Mouse (Mus musculus): ENCODE data around the gene Prr12. TPM values are rescaled to one million over a fixed set of nuclear protein-coding genes. Genes with fewer than 3 reads are reported as not detected.

The Prr12 gene
- total RNA-seq, 4 experiments from 2014 or later = 64.6 to 86.8 (median 70.0) TPM

DNA sequence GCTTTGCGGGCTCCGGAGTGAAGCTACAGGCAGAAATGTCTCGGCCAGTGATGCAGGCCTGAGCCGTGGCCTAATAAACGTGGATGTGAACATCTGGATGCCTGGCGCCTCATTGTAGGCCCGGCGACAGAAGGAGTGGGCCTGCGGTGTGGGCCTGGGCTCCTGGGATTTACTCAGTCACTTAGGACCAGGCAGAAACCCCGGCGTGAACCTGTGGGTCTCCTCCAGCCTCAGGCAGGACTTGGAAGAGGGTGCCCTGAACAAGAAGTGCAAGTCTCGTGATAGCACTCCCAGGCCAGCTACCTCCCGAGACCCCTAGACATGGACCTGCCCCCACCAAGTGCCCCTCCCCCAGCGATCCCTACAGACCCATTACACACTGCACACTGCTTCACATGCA lies 24.6 kb upstream of the Prr12 start:
- DNase-seq = no peak

DNA sequence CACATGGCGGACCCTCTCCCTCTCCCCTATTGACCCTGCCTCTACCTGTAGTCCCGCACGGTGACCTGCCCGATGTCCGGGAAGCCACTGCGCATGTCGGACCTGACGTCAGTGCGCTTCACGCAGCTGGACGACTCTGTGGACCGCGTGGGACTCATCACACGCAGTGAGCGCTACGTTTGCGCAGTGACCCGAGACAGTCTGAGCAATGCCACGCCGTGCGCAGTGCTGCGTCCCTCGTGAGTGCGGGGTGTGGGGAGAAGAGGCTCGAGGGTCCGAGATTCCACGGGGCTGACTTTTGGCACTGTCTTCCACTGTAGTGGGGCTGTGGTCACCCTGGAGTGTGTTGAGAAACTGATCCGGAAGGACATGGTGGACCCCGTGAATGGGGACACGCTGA lies 23.8 kb upstream of the Prr12 start:
- no peak for DNase-seq

DNA sequence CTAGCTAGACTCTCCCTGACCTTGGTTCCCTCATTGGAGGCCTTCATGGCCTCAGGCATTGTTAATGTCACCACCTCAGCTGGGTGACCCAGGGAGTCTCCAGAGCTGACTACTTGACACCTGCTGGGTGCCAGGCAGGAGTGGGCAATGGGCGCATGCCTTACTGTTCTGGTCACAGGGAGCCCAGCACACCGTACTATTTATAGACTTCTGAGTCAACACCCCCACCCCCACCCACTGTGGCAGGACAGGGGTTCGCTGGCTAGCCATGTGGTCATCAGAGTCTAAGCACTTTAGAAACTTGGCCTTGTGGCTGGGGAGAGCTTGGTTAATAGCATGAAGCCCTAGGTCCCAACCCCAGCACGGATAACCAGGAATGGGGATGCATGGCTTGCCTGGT lies 22.7 kb upstream of the Prr12 start:
- no peak for DNase-seq

DNA sequence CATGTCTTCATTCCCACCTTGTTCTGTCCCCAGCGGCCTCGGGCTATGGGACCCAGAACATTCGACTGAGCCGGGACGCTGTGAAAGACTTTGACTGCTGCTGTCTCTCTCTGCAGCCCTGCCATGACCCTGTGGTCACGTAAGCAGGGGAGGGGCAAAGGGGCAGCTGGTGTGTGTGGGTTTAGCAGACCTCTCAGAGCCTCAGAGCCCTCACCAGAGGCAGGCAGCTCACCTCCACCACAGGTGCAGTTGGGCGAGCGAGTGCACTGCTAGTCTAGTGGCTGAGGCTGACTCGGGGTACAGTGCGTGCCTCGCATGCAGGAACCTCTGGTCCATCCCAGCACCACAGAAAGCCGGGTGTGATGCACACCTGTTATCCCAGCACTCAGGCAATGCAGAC lies 21.3 kb upstream of the Prr12 start:
- DNase-seq = no peak

DNA sequence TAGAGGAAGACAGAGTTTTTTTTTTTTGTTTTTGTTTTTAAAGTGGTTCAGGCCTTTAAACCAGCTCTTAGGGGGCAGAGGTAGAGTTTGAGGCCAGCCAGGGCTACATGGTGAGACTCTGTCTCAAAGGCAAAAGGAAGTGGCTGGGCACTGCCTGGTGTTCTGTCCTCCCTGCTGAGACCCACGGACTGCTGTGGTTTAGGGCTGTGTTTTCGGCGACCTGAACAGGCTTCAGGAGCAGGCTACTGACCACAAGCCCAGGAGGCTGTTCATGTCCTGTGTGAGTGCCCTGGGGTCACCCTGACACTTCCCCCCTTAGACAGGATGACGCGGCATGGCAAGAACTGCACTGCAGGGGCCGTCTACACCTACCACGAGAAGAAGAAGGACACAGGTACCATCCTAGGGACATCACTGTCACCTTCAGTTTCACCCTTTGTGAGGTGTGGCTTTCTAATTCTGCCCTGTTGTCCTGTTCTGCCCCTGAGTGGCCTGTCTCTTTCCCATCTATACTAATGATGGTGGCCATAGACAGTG lies 20.6 kb upstream of the Prr12 start:
- no peak for DNase-seq

DNA sequence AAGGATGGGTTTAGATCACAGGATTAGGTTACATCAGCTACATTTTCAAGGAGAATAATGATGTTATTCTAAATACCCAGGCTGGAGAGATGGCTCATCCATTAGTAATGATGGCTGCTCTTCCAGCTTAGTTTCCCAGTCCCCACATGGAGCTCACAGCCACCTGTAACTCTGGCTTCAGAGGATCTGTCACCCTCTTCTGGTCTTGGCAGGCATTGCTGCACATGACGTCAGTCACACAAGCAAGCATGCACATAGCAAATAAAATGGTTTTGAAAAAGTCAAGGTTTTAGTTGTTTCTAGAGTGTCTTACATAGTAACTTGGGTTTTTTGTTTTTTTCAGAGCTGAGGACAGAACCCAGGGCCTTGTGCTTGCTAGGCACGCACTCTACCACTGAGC lies 19.5 kb upstream of the Prr12 start:
- DNase-seq = no peak

DNA sequence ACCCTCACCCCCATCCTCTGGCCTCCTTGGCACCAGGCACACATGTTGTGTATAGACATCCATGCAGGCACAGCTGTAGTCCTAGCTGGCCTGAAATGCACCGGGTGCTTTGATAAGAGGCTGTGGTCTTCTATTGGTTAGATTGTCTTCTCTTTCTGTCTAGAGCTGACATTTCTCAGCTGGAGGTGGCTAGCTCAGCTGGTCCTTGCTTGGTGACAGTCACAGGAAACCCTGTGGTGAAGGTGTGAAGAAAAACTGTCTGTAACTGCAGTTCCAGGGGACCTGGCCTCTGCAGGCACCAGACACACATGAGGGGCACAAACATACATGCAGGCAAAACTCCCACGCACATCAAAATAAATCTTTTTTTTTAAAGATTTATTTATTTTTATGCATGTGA lies 17.0 kb upstream of the Prr12 start:
- no peak for DNase-seq

DNA sequence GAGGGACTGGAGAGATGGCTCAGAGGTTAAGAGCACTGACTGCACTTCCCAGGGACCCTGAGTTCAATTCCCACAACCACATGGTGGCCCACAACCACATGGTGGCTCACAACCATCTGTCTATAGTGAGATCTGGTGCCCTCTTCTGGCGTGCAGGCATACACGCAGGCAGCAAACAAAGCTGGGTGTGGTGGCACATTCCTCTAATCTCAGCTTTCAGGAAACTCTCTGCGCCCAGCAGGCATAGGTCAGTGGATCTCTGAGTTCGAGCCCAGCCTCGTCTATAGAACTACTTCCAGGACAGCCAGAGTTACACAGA lies 15.3 kb upstream of the Prr12 start:
- no peak for DNase-seq

DNA sequence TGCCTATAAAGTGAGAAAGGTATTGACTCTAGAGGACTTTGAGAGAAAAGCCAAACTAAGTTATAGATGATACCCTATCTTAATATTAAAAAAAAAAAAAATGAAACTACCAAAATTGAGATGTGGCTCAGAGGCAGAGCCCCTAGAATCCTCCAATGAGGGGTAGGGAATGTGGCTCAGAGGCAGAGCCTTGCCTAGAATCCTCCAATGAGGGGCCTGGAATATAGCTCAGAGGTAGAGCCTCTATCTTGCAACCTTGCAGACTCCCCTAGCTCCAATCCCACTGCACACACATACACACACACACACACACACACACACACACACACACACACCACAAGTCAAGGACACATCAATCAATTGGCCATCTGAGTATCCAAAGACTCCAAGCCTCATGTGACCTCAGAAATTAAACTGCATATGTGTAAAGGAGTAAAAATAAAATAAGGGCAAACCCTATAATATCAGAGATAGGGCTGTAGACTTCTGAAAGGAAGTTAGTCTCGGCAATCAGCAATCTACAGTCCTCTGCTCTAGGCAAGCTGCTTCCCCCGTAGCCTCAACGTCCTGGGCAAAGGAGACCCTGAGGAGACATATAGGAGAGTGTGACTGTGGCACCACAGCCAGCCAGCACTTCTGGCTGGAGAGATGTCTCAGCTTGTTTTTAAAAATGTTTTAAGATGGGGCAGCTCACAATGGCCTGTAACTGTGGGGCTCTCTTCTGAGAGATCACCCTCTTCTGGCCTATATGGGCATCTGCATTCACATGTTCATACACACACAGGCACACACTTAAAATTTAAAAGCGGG lies 14.7 kb upstream of the Prr12 start:
- no peak for DNase-seq

DNA sequence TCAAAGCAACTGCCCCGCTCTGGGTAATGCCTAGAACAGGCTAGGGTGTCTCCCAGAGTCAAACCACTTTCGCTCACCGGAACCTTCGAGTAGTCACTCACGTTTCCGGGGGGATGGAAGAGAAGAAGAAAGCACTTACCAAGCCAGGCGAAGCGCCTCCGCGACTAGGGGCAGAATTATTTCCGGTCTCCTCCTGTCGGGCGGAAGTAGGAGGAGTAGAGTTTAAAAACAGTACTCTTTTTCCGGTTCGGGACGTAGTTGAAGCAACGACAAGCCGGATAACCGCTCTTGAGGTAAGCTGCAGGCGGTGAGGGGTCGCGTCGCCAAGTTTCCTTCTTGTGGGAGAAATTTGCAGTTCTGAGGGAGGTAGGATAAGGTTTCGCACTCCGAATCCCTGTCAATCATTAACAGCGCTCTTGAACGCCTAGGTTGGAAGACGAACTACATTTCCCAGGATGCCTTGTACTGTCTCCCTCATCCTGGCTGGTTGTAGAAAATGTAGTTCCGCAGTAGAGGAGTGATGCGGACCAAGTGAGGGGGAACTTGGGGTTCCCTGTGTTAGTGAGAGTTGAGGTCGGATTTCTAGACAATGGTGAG lies 9.7 kb upstream of the Prr12 start, which contains the start of the genes Nosip and Prrg2:
Gene Nosip, plus strand, starts transcription at position 191 of the 597 bp plus-strand sequence.
Gene Prrg2, minus strand, starts transcription at position 439 of the 597 bp plus-strand sequence.
- DNase-seq = peak; percentile 94

DNA sequence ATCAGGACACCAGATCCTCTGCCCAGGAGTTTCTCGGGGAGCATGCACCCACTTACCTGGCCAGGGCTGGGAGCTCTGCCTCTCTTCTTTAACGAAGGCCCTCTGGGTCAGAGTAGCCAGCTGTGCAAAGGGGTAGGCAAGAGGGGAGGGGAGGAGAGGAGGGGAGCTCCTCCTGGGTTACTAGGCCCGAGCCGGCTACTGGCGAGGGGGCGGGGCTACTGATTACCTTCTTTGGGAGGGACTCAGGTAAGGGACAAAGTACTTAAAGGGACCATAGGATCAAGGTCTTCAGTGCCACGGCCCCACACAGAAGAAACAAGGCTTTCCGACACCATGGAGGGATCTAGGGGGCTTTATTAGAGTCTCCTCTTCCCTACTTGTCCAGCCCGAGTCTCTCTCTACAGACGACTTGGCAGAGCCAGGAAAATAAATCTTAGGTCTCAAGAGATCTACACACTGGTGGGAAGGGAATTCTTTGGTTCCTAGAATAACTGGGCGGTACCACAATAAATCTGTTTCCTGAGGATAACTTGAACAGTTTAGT lies 8.9 kb upstream of the Prr12 start:
- DNase-seq = no peak

DNA sequence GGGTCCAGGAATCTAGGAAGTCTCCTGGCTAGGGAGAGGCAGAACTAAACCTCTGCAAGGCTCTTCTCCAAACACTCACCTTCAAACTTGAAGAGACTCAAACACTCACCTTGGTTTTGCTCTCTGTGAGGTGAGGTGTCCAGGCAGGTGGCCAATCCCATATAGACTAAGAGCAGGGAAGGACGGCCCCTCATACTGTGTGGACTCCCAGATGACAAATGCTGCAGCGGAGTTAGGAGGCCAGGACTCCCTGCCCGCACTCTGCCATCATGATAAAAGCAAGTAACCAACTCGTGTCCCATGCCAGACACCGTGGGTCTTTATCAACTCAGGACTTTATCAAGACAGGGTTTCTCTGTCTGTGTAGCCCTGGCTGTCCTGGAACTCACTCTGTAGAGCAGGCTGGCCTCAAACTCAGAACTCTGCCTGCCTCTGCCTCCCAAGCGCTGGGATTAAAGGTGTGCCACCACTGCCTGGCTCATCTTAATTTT lies 8.0 kb upstream of the Prr12 start:
- no peak for DNase-seq

DNA sequence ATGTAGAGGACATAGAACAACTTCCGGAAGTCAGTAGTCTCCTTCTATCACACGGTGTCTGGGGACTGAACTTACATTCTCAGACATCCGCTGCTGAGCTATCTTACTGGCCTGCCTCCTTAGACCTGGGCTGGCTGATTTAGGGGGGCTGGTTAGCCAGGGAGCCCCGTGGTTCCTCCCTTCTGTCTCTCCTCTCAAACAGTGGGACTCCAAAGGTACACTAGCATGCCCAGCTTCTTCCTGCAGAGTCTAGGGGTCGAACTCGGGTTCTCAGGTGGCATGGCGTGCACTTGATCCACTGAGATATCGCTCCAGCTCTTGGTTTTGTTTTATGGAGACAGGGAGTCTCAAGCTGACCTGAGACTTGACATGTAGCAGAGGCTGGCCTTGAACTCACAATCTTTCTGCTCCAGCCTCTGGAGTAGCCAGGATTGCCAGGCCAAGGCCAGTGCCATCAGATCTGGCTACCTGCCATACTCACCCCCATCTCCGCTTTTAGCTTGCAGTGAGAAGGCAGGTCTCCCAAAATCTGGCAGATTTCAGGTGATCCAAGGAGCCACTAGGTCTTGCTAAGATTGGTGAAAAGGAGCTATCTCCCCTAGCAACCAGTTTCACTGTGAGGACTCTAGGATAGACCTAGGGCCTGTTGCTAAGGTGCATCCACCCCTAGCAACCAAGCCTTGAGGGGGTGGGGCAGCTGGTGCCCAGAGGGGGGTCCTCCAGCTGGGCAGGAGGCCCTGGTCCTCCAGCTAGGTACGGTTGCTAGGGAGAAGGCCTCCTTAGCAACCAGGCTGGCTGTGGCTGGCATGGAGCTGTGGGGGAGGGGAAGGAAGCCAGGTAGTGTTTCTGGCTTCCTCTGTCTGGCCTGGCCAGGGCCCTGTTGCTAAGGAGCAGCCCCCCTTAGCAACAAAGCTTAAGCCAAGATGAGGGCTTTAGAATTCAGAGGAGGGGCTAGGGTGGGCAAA lies 6.2 kb upstream of the Prr12 start:
- no peak for DNase-seq

DNA sequence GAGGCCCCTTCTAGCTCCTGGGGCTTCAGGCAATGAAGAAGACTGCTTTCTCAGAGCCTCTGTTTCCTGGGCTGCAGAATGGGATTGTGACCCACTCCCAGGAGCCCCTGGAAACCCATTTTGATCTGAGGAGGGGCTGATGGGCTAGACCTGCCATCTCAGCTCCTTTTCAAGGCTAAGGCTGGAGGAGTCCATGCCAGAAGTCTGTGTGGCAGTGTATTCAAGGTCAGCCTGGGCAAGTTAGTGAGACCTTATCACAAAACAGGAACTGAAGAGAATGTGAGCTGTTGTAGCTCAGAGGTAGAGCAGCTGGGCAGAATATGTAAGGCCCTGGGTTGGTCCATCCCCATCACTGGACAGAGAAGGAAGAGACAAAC lies 4.3 kb upstream of the Prr12 start:
- no peak for DNase-seq

DNA sequence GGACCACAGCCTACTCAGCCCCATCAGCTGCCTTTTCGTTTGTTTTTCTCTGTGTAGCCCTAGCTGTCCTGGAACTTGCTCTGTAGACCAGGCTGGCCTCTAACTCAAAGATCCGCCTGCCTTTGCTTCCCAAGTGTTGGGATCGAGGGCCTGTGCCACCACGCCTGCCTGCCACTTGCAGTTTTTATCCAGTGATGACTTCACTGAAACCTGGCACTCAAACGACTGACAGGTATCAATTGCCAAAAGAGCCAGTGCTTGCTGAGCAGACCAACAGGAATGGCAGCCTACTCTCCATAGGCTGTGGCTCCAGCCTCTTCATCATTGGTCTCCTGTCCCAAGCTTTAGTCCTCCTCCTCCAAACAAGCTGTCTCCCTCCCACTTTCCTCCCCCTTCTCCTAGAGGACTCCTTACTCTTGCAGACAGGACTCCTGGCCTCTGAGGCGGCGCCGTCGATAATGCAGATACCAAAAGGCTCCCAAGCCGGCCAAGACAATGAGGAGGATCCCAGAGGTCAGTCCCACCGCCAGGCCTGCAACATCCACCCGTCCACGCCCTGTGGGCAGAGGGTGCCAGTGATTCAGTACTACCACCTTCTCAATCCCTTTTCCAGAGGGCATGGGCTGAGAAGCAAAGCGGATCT lies 3.8 kb upstream of the Prr12 start:
- no peak for DNase-seq

DNA sequence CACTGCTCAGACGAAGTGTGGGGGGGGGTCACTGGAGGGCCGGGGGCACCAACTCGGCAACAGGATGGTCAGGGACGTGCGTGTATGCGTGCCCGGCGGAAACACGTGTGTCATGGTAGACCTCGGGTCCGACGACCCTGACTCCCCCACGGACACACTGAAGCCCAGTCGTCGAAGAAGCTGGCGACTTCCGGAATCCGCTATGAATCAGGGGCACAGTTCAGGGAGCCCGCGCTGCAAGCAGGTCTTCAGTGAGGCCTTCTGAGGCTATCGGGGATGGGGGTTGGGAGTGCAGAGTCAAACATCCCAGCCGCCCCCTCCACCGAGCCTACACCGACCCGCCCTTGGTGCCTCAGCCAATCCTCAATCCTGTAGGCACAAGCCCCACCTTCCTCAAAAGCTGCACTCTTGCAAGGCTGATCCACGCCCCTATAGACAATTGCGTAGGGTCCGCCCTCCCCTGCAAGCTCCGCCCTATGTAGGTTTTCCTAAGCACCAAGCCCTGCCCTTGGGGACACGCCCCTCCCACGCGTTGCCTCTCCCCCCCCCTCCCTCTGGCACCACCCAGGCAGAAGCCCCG lies 1.3 kb upstream of the Prr12 start:
- peak; percentile 98 for DNase-seq

DNA sequence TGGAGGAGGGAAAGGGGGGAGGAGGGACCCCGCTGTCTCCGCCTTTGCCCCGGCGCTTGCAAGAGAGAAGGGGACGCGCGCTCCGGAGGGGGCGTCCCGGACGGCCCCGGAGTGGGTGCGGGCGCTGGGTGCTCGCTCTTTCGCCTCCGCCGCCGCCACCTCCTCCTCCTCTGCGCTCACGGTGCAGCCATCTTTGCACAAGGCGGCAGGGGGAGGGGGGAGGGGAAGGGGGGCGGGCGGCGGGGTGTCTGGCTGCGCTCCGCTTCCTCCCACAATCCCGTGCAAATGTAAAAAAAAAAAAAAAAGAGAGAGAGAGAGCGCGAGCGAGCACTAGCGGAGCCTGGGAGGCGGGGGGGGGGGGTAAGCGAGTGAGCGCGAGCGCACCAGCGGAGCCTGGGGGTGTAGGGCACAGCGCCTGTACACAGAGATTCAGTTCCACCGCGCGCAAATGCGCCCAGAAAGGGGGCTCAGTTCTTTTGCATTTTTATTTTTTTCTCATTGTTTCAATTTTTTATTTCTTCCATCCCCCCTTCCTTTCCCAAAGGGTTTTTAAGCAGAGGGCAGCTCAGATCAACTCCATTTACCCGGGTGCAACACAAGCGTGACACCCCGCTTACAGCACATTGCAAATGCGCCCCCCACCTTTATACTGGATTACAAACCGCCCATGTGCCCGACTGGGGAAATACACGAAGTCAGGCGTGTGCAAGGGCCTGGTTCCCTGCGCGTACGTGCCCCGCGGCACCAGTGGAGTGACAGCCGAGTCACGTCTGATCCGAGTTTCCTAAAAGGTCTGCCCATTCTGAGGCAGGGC lies 643 bp upstream of the Prr12 start:
- DNase-seq = peak; percentile 75

DNA sequence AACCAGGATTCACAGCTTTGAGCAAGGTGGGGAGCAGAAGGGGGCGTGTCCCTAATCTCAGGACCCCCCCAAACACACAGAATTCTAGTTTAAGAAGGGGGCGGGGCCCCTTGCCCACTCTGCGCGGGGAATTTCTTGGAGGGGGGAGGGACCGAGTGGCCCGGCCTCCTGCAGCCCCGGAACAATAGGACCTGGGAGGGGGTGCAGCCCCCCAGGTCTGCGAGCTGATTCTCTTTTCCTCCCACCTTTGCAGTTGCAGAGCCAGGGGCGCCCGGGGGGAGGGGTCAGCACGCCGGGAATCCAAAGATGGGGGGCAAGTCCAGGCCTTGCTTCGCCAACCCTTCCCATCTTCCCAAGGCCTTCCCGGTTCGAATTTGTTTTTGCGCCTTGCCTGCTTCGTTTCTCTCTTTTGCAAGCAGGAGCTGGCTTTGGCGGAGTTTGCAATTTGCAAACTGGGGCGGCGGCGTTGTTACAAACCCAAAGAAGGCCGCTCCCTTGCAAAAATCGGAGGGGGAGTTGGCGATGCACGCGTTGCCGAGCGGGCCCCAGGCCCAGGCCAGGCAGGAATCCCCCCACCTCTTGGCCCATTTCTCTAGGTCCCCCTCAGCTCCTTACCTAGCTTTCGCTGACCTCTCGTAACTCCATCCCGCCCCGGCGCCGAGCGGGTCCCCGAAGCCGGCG lies 360 bp downstream of the Prr12 start:
- DNase-seq = no peak

DNA sequence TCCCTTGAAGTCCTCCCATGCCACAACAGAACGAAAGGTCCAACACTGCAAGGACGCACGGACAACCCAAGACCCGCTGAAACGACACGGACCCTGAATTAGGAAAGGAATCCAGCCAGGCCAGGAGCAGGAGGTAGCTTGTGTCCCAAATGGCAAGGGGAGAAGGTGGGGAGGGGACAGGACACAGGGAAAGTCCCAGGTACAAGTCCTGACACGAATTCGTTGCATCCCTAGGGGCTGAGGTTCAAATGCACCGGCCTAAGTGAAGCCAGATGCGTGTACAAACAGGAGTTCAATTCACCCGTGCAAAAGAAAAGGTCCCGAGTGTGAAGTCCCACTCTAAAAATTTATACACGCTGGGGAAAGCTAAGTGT lies 1.1 kb downstream of the Prr12 start:
- no peak for DNase-seq

DNA sequence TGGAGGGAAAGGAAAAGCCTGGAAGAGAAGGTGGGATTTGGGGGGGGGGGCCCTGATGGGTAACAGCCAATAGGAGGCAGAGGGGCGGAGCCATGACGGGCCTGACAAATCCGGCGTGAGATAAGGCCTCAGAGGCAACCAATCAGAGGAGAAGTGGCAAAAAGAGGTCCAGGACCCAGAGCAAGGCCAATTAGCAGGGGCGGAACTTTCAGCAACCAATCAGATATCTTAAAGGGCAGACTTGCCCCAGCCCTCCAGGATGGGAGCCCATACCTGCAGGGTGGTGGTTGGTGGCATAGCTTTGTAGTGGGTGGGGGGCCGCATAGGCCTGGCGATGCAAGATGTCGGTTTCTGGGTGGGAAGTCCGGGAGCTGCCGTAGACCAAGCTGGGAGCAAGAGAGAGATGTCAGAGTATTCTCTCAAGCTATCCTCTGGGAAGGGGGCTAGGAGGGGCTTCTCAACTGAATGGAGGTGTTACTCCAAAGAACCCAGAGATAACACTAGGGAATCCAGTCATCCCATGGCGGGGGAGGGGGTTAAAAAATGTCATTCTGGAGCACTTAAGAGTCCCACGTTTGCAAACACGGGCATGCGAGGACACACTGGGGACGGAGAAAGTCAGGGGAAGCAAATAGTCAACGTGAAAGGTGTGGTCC lies 1.6 kb downstream of the Prr12 start:
- peak; percentile 80 for DNase-seq

Measured in adrenal gland, adult 8-10 months (tissue).